Mouse (Mus musculus) megakaryocyte, embryonic 14.5 days (primary cell): Measurements from ENCODE around the gene Ubr4.

Experiments used
- FLI1 ChIP-seq: IDR thresholded peaks from 2 replicates; pipeline ENCODE4 v1.6.1; 2012; ENCODE audit warnings: low read length, inconsistent platforms, mixed read lengths
- GATA1 ChIP-seq: IDR thresholded peaks from 3 replicates; pipeline ENCODE4 v1.6.1; 2012; ENCODE audit warnings: mixed read lengths, low read length, inconsistent platforms, borderline replicate concordance

- TF ChIP-seq GATA1 = no peak
- no peak for TF ChIP-seq FLI1
Observed at GRCm38 (mm10) chr4:139382231-139382630, 29.8 kb downstream of the Ubr4 start.
